Mouse (Mus musculus) spleen, adult 2 months (tissue): ENCODE results near the gene Ost4.

Experiments used
- CTCF ChIP-seq: fragments of 200-500 bp; IDR thresholded peaks from 2 replicates; pipeline ENCODE4 v1.5.1; 2011; ENCODE audit warnings: mild to moderate bottlenecking, inconsistent platforms; ENCODE audit not compliant: insufficient read depth, insufficient read length, insufficient replicate concordance; ENCODE audit errors: extremely low read depth
- POLR2A ChIP-seq: fragments of 200-500 bp; IDR thresholded peaks from 2 replicates; pipeline ENCODE4 v1.6.1; 2011; ENCODE audit warnings: low read depth, low read length, inconsistent platforms

DNA sequence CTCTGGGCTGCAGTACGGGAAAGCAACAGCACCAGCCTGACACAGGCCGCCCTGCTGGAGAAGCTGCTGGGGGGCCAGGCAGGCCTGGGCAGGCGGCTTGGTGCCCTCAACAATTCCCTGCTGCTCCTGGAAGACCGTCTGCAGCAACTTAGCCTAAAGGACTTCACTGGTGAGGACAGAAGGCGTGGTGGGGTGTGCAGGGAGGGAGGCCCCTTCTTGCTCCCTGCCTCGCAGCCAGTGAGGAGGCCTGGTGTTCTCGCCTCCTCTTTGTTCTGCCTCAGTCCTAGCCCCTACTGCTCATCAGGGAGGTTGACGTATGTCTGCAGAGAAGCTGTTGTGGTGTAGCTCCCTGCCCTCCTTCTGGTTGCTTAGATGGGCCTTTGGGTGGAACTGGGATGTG lies 11.1 kb upstream of the Ost4 start:
- TF ChIP-seq CTCF (no peak), POLR2A (no peak)
